Mouse (Mus musculus): Measurements from ENCODE around the gene Proz. TPM values are rescaled to one million over a fixed set of nuclear protein-coding genes. Genes with fewer than 3 reads are reported as not detected.

The Proz gene
- polyA plus RNA-seq (2011; ENCODE audit: insufficient read length, low read depth, missing spikeins), result not detected in 2 replicates

- TF ChIP-seq CTCF (IDR thresholded peaks at IDR 0.05; ENCODE audit: borderline replicate concordance, insufficient read depth, low read length), result no peak
- no peak for TF ChIP-seq POLR2A (IDR thresholded peaks at IDR 0.05; ENCODE audit: low read depth, low read length)
- no peak within 1 kb of the TSS for H3K27ac ChIP-seq (ENCODE audit: insufficient read depth, low read length)
- H3K4me1 ChIP-seq (ENCODE audit: control insufficient read depth, insufficient read depth, low read length), result no peaks in the 10 kb centered on the region
- no peak within 1 kb of the TSS for H3K4me3 ChIP-seq (ENCODE audit: insufficient read depth, low read length)
These were observed at the start of gene Proz for GRCm38 (mm10) chr8:13060441-13061150. TSS of gene Proz (plus strand) at chr8:13060914.

- Histone ChIP-seq H3K4me1 (ENCODE audit: control insufficient read depth, insufficient read depth, low read length) (no peaks in the 10 kb centered on the region), H3K4me3 (ENCODE audit: insufficient read depth, low read length) (no peak overlapping the region), H3K27ac (ENCODE audit: insufficient read depth, low read length) (no peak overlapping the region)
- no peak for TF ChIP-seq POLR2A (IDR thresholded peaks at IDR 0.05; ENCODE audit: low read depth, low read length)
- TF ChIP-seq CTCF (IDR thresholded peaks at IDR 0.05; ENCODE audit: borderline replicate concordance, insufficient read depth, low read length), result no peak
These were observed 41.2 kb upstream of the Proz start for GRCm38 (mm10) chr8:13019560-13019959.

GRCm38 (mm10) chr8:13021830-13022229 is 38.9 kb upstream of the Proz start:
- Histone ChIP-seq H3K4me1 (ENCODE audit: control insufficient read depth, insufficient read depth, low read length) (no peaks in the 10 kb centered on the region), H3K4me3 (ENCODE audit: insufficient read depth, low read length) (no peak overlapping the region), H3K27ac (ENCODE audit: insufficient read depth, low read length) (no peak overlapping the region)
- TF ChIP-seq CTCF (IDR thresholded peaks at IDR 0.05; ENCODE audit: borderline replicate concordance, insufficient read depth, low read length) (no peak), POLR2A (IDR thresholded peaks at IDR 0.05; ENCODE audit: low read depth, low read length) (no peak)

- Histone ChIP-seq H3K27ac (ENCODE audit: insufficient read depth, low read length) (no peak within 1 kb of the TSS), H3K4me3 (ENCODE audit: insufficient read depth, low read length) (no peak within 1 kb of the TSS), H3K4me1 (ENCODE audit: control insufficient read depth, insufficient read depth, low read length) (no peaks in the 10 kb centered on the region)
- TF ChIP-seq POLR2A (IDR thresholded peaks at IDR 0.05; ENCODE audit: low read depth, low read length) (no peak), CTCF (IDR thresholded peaks at IDR 0.05; ENCODE audit: borderline replicate concordance, insufficient read depth, low read length) (no peak)
These were observed 35.1 kb upstream of the Proz start, which contains the start of gene F7 for GRCm38 (mm10) chr8:13025487-13026224. TSS of gene F7 (plus strand) at chr8:13026034.

- no peaks in the 10 kb centered on the region for H3K4me1 ChIP-seq (ENCODE audit: control insufficient read depth, insufficient read depth, low read length)
- H3K27ac ChIP-seq (ENCODE audit: insufficient read depth, low read length), result no peak overlapping the region
- H3K4me3 ChIP-seq (ENCODE audit: insufficient read depth, low read length), result no peak overlapping the region
- TF ChIP-seq CTCF (IDR thresholded peaks at IDR 0.05; ENCODE audit: borderline replicate concordance, insufficient read depth, low read length) (no peak), POLR2A (IDR thresholded peaks at IDR 0.05; ENCODE audit: low read depth, low read length) (no peak)
These were observed 33.1 kb upstream of the Proz start for GRCm38 (mm10) chr8:13027615-13028014.

GRCm38 (mm10) chr8:13028482-13028881 is 32.2 kb upstream of the Proz start:
- no peak for TF ChIP-seq CTCF (IDR thresholded peaks at IDR 0.05; ENCODE audit: borderline replicate concordance, insufficient read depth, low read length)
- TF ChIP-seq POLR2A (IDR thresholded peaks at IDR 0.05; ENCODE audit: low read depth, low read length), result no peak
- H3K4me1 ChIP-seq (ENCODE audit: control insufficient read depth, insufficient read depth, low read length), result no peaks in the 10 kb centered on the region
- no peak overlapping the region for H3K4me3 ChIP-seq (ENCODE audit: insufficient read depth, low read length)
- no peak overlapping the region for H3K27ac ChIP-seq (ENCODE audit: insufficient read depth, low read length)

GRCm38 (mm10) chr8:13036346-13036812 is 24.3 kb upstream of the Proz start:
- H3K4me3 ChIP-seq (ENCODE audit: insufficient read depth, low read length), result no peak overlapping the region
- H3K27ac ChIP-seq (ENCODE audit: insufficient read depth, low read length), result no peak overlapping the region
- H3K4me1 ChIP-seq (ENCODE audit: control insufficient read depth, insufficient read depth, low read length), result no peaks in the 10 kb centered on the region
- TF ChIP-seq POLR2A (IDR thresholded peaks at IDR 0.05; ENCODE audit: low read depth, low read length) (no peak), CTCF (IDR thresholded peaks at IDR 0.05; ENCODE audit: borderline replicate concordance, insufficient read depth, low read length) (no peak)

GRCm38 (mm10) chr8:13037015-13037414 is 23.7 kb upstream of the Proz start, which contains the start of gene F10:
TSS of gene F10 (plus strand) at chr8:13037308.
- TF ChIP-seq CTCF (IDR thresholded peaks at IDR 0.05; ENCODE audit: borderline replicate concordance, insufficient read depth, low read length) (no peak), POLR2A (IDR thresholded peaks at IDR 0.05; ENCODE audit: low read depth, low read length) (no peak)
- Histone ChIP-seq H3K27ac (ENCODE audit: insufficient read depth, low read length) (no peak within 1 kb of the TSS), H3K4me1 (ENCODE audit: control insufficient read depth, insufficient read depth, low read length) (no peaks in the 10 kb centered on the region), H3K4me3 (ENCODE audit: insufficient read depth, low read length) (no peak within 1 kb of the TSS)

GRCm38 (mm10) chr8:13037569-13037968 is 23.1 kb upstream of the Proz start:
- Histone ChIP-seq H3K27ac (ENCODE audit: insufficient read depth, low read length) (no peak overlapping the region), H3K4me3 (ENCODE audit: insufficient read depth, low read length) (no peak overlapping the region), H3K4me1 (ENCODE audit: control insufficient read depth, insufficient read depth, low read length) (no peaks in the 10 kb centered on the region)
- TF ChIP-seq POLR2A (IDR thresholded peaks at IDR 0.05; ENCODE audit: low read depth, low read length), result no peak
- no peak for TF ChIP-seq CTCF (IDR thresholded peaks at IDR 0.05; ENCODE audit: borderline replicate concordance, insufficient read depth, low read length)

- no peaks in the 10 kb centered on the region for H3K4me1 ChIP-seq (ENCODE audit: control insufficient read depth, insufficient read depth, low read length)
- H3K4me3 ChIP-seq (ENCODE audit: insufficient read depth, low read length), result no peak overlapping the region
- TF ChIP-seq POLR2A (IDR thresholded peaks at IDR 0.05; ENCODE audit: low read depth, low read length), result no peak
- TF ChIP-seq CTCF (IDR thresholded peaks at IDR 0.05; ENCODE audit: borderline replicate concordance, insufficient read depth, low read length), result no peak
- no peak overlapping the region for H3K27ac ChIP-seq (ENCODE audit: insufficient read depth, low read length)
These were observed 21.7 kb upstream of the Proz start for GRCm38 (mm10) chr8:13039054-13039453.
